Mouse (Mus musculus) adipocyte (in vitro differentiated cells): ENCODE results near the gene Psmd14.

ENCODE experiments used
- DNase-seq: peaks from one replicate; pipeline ENCODE4 v3.0.0-alpha.2; 2016; ENCODE audit warnings: low spot score

Psmd14 gene

DNA sequence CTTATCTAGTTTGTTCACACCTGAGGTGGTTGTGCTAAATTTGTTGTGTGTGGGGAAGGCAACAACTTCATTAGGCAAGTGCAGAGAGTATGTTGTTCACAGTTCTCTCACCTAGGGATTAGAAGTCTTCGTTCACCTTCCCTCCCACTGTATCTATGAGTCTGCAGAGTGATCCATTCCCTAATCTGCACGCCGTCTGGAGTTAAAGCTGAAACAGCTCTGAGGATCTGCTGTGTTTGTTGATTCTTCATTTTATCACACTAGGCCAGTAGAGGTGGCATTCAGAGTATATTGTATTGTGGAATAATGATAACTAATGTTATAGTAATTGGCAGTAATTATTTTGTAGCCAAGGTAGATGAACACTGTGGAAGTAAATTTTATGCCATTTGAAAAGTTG is 48.5 kb downstream of the Psmd14 start:
- no peak for DNase-seq

DNA sequence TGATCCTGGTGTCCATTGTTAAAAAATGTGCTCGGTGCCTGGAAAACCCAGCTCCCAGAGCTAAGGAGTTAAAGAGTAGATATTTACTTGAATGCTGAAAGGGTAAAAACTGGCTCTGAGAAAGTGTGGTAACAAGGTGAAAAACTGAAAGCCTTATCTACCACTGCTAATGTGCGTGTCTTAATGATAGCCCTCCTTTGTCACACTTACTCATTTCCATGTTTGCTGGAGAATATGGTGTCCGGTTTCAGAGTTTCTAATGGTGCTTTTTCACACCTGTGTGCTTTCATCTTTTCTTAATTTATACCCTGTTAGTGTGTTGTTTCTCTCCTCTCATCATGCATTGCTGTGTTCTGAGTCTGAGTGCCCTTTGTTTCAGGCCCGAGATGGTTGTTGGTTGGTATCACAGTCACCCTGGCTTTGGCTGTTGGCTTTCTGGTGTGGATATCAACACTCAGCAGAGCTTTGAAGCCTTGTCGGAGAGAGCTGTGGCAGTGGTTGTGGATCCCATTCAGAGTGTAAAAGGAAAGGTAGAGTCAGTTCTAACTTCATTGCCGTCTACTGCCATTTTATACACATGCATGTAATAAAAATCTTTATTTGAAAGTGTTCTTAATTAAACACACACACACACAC is 53.1 kb downstream of the Psmd14 start:
- no peak for DNase-seq

DNA sequence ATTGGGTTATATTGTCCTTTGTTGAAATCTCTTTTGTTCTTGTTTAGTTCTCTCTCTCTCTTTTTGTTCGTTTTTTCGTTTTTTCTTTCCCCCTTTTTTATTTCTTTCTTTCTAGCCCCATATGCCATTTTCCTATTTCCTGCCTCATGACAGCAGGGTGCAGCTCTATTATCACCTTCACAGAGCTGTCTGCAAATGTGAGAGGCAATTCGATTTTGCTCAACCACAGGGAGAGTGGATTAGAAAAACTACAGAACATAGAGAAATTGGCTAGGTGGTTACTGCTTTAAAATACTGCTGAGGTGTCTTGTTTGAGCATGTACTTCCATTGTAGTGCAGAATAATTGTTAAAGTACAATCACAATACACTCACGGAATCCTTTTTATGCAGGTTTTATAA is 54.0 kb downstream of the Psmd14 start:
- no peak for DNase-seq

GRCm38 (mm10) chr2:61780794-61781193 is 69.3 kb downstream of the Psmd14 start:
- DNase-seq, result no peak

- DNase-seq, result no peak
These were observed 83.5 kb downstream of the Psmd14 start for GRCm38 (mm10) chr2:61794960-61795359.

- no peak for DNase-seq
These were observed 86.6 kb downstream of the Psmd14 start for GRCm38 (mm10) chr2:61798048-61798447.

GRCm38 (mm10) chr2:61802656-61803251 is 91.3 kb downstream of the Psmd14 start, which contains the start of gene Tbr1:
Gene Tbr1 (plus strand): TSS chr2:61802930.
- no peak for DNase-seq

- no peak for DNase-seq
These were observed 92.2 kb downstream of the Psmd14 start for GRCm38 (mm10) chr2:61803443-61804367.

GRCm38 (mm10) chr2:61804382-61804840 is 92.9 kb downstream of the Psmd14 start:
- no peak for DNase-seq

DNA sequence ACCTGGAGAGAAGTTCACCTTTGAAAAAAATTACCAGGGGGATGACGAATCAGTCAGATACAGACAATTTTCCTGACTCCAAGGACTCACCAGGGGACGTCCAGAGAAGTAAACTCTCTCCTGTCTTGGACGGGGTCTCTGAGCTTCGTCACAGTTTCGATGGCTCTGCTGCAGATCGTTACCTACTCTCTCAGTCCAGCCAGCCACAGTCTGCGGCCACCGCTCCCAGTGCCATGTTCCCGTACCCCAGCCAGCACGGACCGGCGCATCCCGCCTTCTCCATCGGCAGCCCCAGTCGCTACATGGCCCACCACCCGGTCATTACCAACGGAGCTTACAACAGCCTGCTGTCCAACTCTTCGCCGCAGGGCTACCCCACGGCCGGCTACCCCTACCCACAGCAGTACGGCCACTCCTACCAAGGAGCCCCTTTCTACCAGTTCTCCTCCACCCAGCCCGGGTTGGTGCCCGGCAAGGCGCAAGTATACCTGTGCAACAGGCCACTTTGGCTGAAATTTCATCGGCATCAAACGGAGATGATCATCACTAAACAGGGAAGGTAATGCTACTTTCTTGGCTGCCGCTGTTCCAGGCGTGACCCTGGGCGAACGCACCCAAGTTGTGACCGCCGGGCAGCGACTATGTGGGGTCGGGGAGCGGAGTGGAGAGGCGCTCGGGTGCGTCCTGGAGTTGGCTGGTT is 93.5 kb downstream of the Psmd14 start:
- no peak for DNase-seq

GRCm38 (mm10) chr2:61805541-61806345 is 94.2 kb downstream of the Psmd14 start:
- DNase-seq, result no peak

GRCm38 (mm10) chr2:61806346-61806825 is 94.9 kb downstream of the Psmd14 start:
- DNase-seq, result no peak

GRCm38 (mm10) chr2:61807151-61807550 is 95.7 kb downstream of the Psmd14 start:
- DNase-seq, result no peak

- no peak for DNase-seq
These were observed 96.3 kb downstream of the Psmd14 start for GRCm38 (mm10) chr2:61807781-61808180.

GRCm38 (mm10) chr2:61808776-61809175 is 97.3 kb downstream of the Psmd14 start:
- DNase-seq, result no peak

DNA sequence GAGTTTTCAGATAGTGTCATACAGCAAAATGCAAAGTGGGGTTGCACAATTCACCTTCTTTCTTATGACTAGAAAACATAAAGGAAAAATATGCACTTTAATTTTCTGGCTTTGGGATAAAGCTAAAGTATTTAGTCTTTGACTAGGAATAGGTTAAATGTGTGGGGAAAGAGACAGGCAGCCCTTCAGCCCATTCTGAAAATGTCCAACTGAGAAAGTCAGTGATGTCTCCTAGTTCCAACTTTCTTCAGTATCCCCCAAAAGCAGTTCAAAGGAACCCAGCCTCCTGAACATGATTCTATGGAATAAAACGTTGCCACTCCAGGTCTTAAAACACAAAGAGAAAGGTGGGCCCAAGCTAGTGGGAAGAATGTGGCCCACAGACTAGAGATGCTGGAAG is 97.9 kb downstream of the Psmd14 start:
- DNase-seq, result no peak

- no peak for DNase-seq
These were observed 99.3 kb downstream of the Psmd14 start for GRCm38 (mm10) chr2:61810751-61811150.

DNA sequence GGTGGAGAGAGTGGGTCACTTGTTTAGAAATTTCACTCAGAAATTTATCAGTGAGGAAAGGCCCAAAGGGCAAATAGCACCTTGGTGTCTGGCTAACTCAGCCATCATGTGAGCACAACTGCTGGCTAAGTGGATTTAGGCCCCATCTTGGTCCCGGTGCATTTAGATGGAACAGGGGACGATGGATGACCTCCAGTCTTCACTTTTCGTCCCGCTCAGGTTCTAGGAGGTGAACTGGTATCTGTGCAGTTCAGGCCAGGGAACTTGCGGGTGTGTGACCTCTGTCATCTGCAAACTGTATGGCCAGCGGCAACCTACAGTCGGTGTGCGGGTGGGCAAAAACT is 99.6 kb downstream of the Psmd14 start:
- no peak for DNase-seq

DNA sequence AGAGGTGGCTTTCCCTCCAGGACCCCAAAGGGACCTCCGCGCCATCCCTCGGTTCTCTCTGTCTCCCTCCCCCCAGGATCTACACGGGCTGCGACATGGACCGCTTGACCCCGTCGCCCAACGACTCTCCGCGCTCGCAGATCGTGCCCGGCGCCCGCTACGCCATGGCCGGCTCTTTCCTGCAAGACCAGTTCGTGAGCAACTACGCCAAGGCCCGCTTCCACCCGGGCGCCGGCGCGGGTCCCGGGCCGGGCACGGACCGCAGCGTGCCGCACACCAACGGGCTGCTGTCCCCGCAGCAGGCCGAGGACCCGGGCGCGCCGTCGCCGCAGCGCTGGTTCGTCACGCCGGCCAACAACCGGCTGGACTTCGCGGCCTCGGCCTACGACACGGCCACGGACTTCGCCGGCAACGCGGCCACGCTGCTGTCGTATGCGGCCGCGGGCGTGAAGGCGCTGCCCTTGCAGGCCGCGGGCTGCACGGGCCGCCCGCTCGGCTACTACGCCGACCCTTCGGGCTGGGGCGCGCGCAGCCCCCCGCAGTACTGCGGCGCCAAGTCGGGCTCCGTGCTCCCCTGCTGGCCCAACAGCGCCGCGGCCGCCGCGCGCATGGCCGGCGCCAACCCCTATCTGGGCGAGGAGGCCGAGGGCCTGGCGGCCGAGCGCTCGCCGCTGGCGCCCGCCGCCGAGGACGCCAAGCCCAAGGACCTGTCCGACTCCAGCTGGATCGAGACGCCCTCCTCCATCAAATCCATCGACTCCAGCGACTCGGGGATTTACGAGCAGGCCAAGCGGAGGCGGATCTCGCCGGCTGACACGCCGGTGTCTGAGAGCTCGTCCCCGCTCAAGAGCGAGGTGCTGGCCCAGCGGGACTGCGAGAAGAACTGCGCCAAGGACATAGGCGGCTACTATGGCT is 100.3 kb downstream of the Psmd14 start:
- DNase-seq, result no peak

DNA sequence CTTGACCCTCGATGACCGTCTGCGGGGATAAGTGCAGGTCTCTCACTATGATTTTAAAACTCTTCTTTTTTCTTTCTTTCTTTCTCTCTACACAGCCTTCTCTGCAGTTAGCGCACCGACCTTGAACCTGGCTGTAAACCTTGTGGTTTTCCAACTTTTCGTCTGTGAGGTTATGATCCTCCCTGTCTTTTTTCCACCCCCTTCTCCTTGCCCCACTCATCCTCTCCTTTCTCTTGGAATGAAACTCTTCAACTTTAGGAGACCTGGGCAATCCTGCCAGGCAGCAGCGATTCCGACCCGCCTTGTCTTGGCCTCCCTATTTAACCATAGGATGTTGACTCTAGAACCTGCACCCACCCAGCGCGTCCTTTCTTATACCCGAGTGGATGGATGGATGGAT is 101.0 kb downstream of the Psmd14 start:
- no peak for DNase-seq
